Mouse (Mus musculus) right cerebral cortex, postnatal 10 days (tissue): Measurements from ENCODE around the gene Higd1b.

Experiments used
- DNase-seq, 2 experiments: peaks; one replicate each; pipeline ENCODE4 v3.0.0; 2021; ENCODE audit warnings: low spot score in 2 of 2

Gene Higd1b

DNA sequence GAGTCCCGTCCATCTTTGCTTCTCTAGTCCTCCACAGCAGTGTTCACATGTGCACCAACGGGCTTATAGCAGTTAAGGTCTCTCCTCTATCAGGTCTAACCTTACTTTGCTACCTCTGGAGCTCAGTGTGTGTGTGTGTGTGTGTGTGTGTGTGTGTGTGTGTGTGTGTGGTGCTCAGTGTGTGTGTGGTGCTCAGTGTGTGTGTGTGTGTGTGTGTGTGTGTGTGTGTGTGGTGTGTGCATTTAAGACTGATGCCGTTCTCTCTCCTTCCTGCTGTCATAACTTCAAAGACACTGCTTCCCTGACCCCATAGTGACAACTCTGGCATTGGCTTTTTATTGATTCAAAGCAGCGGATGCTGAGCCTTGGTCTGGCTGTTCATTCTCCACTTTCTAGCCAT lies at the start of gene Higd1b:
Gene Higd1b (plus strand): TSS at position 301 of the 400 bp plus-strand sequence.
- DNase-seq, result no peak

GRCm38 (mm10) chr11:102787688-102788177 lies 47.9 kb upstream of the Higd1b start:
- DNase-seq, result peak; percentile 39 to 62

- no peak for DNase-seq
Observed at GRCm38 (mm10) chr11:102791682-102792445, 43.8 kb upstream of the Higd1b start.

- DNase-seq, result no peak
Observed at GRCm38 (mm10) chr11:102794157-102794556, 41.5 kb upstream of the Higd1b start.

- no peak for DNase-seq
Observed at GRCm38 (mm10) chr11:102803453-102803852, 32.2 kb upstream of the Higd1b start.

DNA sequence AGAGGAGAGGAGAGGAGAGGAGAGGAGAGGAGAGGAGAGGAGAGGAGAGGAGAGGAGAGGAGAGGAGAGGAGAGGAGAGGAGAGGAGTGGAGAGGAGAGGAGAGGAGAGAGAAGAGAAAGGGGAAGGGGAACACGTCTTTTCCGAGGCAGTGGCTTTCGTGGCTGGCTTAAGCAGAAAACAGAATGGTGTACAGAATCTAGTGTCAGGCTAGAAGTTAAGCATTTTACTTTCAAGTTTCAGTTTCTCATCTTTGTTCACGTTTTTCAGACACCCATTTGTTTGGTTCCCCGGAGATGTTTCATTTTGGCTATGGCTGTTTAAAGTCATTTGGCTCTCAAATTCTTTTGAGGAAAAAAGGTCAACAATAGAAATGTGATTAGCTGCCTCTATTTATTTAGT lies 27.4 kb upstream of the Higd1b start:
- no peak for DNase-seq

GRCm38 (mm10) chr11:102810721-102811485 lies 24.7 kb upstream of the Higd1b start:
- peak; percentile 65 to 68 for DNase-seq

DNA sequence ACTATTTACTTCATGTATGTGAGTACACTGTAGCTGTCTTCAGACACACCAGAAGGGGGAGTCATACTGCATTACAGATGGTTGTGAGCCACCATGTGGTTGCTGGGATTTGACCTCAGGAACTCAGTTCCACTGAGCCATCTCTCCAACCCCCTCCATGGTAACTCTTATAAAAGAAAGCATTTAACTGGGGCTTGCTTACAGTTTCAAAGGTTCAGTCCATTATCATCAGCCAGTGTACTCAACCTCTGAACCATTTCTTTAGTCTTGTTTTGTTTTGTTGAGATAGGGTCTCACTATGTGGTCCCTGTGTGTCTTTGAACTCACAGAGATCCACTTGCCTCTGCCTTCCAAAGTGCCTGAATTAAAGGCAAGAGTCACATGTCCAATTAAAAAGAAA lies 20.8 kb upstream of the Higd1b start:
- no peak for DNase-seq

DNA sequence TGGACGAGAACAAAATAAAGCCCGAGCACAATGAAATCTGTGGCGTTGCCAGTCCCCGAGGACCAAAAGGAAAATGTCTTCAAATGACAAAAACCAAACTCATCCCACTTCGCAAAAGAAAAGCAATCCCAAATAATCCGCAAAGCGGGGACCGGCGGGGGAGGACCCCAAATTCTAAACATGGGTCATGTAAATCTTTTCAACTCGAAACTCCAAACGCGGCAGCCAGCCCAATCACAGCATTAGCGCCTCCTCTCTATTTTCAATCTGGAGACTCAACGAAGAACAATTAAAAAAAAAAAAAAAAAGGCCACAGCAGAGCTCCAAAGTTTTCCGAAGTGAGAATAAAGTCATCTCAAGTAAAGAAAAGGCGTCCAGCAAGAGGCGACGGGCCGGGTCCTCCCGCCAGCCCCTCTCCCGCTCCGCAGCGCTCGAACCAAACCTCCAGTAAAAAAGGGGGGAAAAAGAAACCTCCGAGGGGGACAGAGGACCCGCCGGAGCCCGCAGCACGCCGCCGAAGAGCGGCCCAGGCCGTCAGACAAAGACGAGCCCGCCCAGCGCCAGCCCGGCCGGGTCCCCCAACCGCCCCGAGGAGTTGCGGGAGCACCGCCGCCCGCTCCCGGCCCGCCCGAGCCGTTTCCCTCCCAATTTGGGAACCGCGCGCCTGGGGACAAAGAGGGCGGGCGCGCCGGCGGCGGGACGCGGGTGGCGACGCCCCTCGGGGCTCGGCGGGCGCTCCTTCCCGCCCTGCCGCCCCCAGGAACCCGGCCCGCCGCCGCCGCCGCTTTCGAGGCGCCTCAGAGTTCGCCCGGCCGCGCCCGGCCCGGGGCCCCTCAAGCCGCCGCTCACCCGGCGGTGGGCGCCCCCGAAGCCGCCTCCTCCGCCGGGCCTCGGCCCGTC lies 17.3 kb upstream of the Higd1b start:
- no peak for DNase-seq

GRCm38 (mm10) chr11:102819021-102819782 lies 16.4 kb upstream of the Higd1b start, which contains the start of gene Gjc1:
TSS of gene Gjc1 (minus strand) at chr11:102819700.
- peak; percentile 71 to 77 for DNase-seq

GRCm38 (mm10) chr11:102819783-102820385 lies 15.8 kb upstream of the Higd1b start:
- DNase-seq, result no peak

DNA sequence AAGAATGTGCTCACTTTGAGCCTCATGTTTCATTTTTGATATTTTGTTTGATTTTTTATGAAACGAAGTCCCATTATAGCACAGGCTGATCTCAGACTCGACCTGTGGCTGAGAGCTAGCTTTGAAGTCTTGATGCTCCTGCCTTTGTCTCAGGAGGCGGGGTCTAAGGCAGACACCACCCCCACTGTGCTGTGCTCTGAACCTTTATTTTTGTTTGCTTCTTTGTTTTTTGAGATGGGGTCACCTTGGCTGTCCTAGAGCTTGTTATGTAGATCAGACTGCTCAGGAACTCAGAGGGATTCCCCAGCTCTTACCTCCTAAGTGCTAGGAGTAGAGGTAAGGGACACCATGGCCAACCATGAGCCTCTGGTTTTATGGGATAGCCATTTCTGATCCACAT lies 15.2 kb upstream of the Higd1b start:
- DNase-seq, result no peak

- no peak for DNase-seq
Observed at GRCm38 (mm10) chr11:102821231-102821630, 14.4 kb upstream of the Higd1b start.

DNA sequence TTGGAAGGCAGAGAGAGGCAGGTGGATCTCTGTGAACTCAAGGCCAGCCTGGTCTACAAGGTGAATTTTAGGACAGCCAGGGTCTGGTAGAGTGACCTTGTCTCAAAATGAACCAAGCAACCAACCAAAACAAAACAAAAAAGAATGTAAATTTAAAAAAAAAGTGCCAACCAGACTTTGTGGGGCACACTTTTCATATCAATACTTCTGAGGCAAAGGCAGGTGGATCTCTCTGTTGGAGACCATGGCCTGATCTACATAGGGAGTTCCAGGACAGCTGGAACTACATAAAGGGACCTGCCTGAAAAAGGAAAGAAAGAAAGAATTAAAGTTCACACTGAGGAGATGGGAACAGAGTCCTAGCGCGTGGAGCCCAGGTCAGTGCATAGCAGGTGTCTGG lies 9.2 kb upstream of the Higd1b start:
- no peak for DNase-seq

DNA sequence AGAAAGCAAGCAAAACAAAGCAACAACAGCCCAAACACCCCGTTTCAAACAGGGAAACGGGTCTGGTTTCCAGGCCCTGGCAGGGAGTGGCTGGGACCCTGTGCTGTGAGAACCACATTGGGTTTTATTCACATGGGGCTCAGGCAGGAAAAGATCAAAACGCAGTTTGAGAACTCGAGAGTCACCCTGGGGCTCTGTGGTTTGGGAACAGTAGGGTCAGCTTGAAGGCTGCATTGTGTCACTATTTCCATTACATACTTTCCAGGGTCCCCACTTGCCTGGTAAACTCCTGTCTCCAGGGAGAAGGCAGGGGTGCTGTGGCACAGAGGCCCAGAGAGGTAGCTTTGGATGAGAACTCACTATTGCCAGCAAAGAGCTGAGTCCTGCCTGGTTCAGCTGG lies 8.6 kb upstream of the Higd1b start:
- DNase-seq, result no peak

GRCm38 (mm10) chr11:102830276-102830675 lies 5.4 kb upstream of the Higd1b start:
- no peak for DNase-seq

DNA sequence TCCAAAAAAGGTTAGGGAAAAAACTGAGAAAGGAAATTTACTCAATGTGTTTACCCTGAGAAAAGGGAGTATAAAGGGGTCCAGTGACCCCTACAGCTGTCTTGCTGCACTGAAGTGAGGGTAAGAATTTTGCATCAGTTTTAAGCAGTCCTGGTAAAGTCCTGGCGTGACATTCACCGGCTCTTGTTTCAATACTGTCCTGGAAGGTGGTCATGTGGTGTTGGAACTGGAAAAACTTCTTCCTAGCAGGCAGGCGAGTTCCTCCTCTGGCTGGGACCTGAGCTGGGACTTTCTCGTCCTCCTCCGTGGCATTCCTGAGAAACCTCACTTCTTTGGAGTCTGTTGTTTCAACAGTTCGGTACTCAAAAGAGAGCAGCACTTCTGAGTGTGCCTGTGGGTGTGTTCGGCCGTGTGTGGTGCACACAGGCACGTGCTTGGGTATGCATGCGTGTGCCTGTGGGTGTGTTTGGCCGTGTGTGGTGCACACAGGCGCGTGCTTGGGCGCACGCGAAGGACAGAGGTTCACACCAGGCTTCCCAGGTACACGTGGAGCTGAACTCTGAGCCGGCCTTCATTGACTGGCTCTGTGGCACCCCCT lies 2.9 kb upstream of the Higd1b start:
- DNase-seq, result no peak

- no peak for DNase-seq
Observed at GRCm38 (mm10) chr11:102834219-102834618, 1.4 kb upstream of the Higd1b start.

- no peak for DNase-seq
Observed at GRCm38 (mm10) chr11:102836146-102836545, 497 bp downstream of the Higd1b start.

DNA sequence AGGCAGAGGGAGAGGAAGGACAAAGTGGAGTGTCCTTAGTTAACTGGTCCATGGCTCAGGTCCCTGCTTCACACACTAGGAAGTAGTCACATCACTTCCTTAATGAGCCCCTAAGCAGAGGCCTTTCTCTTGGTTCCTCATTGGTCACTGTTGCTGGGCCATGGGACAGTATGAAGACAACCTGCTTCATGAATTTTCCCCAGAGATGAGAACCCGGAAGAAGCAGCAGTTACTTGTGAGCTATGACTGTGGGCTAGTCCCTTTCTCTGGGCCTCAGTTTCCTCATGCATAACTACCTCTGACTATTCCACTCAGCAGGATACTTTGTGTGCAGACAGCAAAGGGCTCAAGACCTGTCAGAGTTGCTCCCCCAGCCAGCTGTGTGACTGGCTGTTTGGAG lies 1.7 kb downstream of the Higd1b start:
- DNase-seq, result no peak
